Mouse (Mus musculus): ENCODE results near the gene Proz.

DNA sequence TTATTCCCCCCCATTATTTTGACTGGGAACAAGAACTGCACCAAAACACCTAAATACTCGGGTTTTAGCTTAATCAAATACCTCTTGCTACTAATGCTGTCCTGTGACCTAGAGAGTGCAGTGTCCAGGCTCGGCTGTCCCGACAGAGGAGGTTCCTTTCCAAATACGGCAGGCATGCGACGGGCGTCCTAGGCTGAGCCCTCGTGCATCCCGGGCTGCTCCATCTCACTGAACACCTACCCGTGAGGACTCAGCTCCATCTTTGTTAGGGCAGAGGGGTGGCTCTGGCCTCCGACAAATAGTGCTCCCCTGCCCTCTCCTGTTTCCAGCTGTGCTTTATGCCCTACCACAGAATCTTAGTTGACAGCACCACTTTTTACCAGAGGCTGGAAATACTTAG is 51.2 kb downstream of the Proz start:
- no peak for TF ChIP-seq GATA1 (IDR thresholded peaks at IDR 0.05; ENCODE audit: low read length)
- no peak for TF ChIP-seq TAL1 (IDR thresholded peaks at IDR 0.05; ENCODE audit: low read length)
